Mouse (Mus musculus) kidney, postnatal 14 days (tissue): Measurements from ENCODE around the gene Pigp.

Experiments
- DNase-seq: peaks from one replicate; pipeline ENCODE4 v3.0.0; 2022; ENCODE audit warnings: mixed read lengths

Gene Pigp

GRCm38 (mm10) chr16:94371301-94371931, at the start of gene Pigp:
Pigp (minus strand) TSS chr16:94371842.
- DNase-seq: peak; percentile 68

GRCm38 (mm10) chr16:94420498-94420897, 48.9 kb upstream of the Pigp start:
- no peak for DNase-seq

- DNase-seq: no peak
These were observed 42.5 kb upstream of the Pigp start for GRCm38 (mm10) chr16:94414151-94414550.

- no peak for DNase-seq
These were observed 41.1 kb upstream of the Pigp start for GRCm38 (mm10) chr16:94412760-94413159.

GRCm38 (mm10) chr16:94412198-94412597, 40.6 kb upstream of the Pigp start:
- DNase-seq: no peak

- DNase-seq: no peak
These were observed 39.6 kb upstream of the Pigp start for GRCm38 (mm10) chr16:94411287-94411686.

DNA sequence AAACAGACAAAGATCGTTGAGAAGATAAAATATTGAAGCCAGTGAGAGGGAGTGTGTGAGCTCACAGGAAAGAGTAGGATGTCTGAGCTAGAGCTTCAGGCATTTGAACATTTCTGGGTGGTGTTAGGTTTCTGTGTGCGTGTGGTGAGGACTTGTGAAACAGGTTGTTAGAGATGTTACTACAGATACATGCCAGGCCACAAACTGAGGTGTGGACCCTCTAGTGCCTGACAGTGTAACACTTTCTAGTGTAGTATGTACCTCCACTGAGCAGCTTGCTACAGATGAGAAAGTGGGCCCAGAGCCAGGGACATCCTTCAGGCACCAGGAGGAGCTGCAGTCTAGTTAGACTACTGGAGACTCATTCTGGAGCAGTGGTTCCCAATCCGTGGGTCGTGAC, 30.5 kb upstream of the Pigp start:
- no peak for DNase-seq

DNA sequence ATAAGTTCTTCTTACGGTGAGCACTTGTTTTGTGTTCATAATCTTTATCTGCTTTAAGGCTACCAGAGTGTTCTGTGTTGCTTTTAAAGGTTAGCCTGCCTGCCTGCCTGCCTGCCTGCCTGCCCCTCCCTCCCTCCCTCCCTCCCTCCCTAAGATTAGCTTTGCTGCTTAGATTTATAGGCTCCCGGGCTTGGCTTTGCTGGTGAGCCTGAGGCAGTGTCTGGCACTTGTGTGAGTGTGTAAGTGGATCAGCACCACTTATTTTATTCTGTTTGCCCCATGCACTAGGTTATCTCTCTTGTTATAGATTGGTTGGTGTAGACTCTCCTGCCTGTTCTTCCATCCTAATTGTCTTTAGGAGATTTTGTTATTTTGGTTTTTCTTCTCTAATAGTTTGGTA, 30.0 kb upstream of the Pigp start:
- no peak for DNase-seq

DNA sequence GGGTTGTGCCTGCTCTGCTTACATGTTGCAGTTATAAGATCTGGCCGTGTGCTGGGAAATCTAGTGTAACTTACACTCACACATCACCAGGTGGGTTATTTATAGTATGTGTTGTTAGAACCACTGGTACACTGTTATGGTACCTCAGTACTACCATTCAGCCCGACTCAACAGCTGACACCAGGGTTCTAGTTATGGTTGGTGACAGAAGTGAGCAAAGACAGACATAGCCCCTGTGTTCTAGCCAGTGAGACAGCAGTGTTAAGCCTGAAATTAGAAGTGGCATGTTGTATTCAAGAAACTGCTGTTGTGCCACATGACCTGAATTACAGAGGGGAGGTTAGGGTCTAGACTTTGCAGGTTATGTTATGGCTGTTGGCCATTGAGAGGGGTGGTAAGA, 27.5 kb upstream of the Pigp start:
- no peak for DNase-seq

DNA sequence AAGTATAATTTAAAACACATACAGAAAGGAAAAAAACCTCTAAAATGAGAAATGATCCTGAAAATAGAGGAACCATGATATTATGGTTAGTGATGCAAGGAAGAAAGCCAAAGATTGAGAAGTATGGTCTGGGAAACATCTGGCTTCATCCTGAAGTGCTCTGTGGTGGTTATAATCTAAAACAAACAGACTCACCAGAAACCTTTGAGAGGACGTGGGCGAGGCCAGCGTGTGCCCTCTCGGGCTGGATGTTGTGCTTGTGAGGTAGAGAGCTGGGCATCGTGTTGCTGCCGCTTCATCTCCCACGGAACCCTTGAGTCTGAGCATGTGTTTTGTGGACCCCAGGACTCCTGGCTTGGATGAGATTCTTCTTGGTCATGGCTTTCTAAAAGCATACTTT, 25.0 kb upstream of the Pigp start:
- DNase-seq: no peak

GRCm38 (mm10) chr16:94395051-94395450, 23.4 kb upstream of the Pigp start:
- no peak for DNase-seq

DNA sequence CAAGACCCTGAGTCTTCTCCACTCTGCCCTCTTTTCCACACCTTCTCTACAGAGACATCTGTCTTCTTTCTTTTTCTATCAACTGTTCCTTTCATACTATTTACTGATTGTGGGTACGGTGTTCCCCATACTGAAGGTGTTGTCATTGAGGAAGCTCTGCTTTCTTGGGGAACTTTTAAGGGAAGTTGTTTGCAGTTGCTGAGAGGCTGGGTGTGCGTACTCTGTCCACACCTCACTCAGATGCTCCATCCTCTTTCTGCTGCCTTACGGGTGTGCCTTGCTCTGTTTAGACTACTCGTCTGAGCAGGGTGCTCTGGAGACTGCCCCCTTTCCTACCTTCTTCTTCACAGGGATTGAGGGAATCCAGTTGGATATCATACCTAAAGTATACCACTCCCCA, 20.7 kb upstream of the Pigp start:
- no peak for DNase-seq

GRCm38 (mm10) chr16:94387690-94388089, 16.0 kb upstream of the Pigp start:
- no peak for DNase-seq

- no peak for DNase-seq
These were observed 11.6 kb upstream of the Pigp start for GRCm38 (mm10) chr16:94383277-94383676.

DNA sequence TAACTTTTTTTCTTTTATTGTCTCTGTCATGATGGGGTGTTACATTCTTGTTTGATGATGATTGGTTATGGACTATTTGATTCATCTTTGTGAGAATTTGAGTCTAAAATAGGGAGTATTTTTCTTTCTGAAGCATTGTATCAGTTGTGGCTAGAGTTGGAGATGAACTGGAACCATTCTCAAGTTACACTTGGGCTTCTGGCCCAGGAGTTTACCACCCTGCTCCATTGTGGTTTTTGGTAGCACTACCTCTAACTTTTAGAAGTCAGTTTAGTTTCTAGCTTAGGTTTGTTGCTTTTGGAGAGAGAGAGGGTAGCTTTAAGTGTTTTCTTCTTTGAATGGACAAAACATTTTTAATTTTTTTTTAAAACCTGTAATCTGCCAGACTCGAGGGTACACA, 7.7 kb upstream of the Pigp start:
- no peak for DNase-seq

- peak; percentile 86 for DNase-seq
These were observed 734 bp downstream of the Pigp start for GRCm38 (mm10) chr16:94370915-94371300.

- DNase-seq: peak; percentile 96
These were observed 1.3 kb downstream of the Pigp start, which contains the start of gene Ttc3 for GRCm38 (mm10) chr16:94370173-94370914. Ttc3 (plus strand) TSS chr16:94370618.

- DNase-seq: no peak
These were observed 2.0 kb downstream of the Pigp start for GRCm38 (mm10) chr16:94369596-94370172.

DNA sequence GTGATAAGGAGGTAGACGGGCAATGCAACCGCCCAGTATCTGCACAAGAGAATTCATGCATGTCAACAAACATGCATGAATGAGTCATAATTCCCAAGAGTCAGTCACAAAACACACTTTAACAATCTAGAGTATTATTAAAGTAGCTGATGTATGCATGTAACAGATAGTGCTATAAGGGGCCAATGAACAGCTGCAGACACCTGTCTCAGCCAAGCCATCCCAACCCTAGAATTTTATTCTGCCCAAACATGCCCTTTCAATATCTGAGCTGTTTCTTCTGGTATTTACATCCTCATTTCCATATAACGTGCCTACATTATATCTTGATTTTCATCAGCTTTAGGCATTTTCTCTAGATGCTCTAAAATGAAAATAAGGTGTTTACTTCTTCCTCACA, 6.2 kb downstream of the Pigp start:
- no peak for DNase-seq

DNA sequence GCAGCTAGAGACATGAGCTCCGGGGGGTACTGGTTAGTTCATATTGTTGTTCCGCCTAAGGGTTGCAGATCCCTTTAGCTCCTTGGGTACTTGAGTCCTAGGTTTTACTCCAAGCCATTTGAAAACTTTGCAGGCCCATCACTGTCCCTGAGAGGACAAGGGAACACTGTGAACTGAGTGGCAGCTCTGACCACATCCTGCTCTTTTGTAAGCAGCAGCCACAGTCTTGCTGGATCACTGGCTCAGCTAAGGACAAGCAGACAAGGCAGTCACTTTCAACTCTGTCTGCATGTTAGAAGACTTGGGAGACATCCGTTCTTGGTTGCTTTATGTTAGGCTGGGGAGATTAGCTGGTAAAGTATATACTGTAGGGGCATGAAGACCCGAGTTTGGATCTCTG, 7.8 kb downstream of the Pigp start:
- no peak for DNase-seq

- DNase-seq: peak; percentile 41
These were observed 9.3 kb downstream of the Pigp start for GRCm38 (mm10) chr16:94362174-94362873.

- DNase-seq: no peak
These were observed 10.9 kb downstream of the Pigp start for GRCm38 (mm10) chr16:94360578-94361350.

- no peak for DNase-seq
These were observed 13.6 kb downstream of the Pigp start for GRCm38 (mm10) chr16:94358091-94358490.
